Mouse (Mus musculus) intestine, embryonic 15.5 days (tissue): Measurements from ENCODE around the gene 5830473C10Rik. TPM values are rescaled to one million over a fixed set of nuclear protein-coding genes. Genes with fewer than 3 reads are reported as not detected.
"Not testable (repeated sequence)": the region's sequence is repeated elsewhere in the genome, so short reads cannot be mapped to it uniquely, and the experiment has no call there.

ENCODE experiments used
- ATAC-seq: fragments of 200-750 bp; cut with Nextera tagmentation; 2 replicates; pipeline ENCODE4 v1.8.0; 2017; ENCODE audit warnings: moderate TSS enrichment, moderate library complexity
- H3K27ac ChIP-seq: fragments of 300-500 bp; sonication (generic); 2 replicates; pipeline ENCODE4 v1.5.1; 2015; ENCODE audit warnings: mild to moderate bottlenecking, inconsistent platforms
- H3K27me3 ChIP-seq: fragments of 300-500 bp; sonication (generic); replicated peaks from 2 replicates; pipeline ENCODE4 v1.6.1; 2015; ENCODE audit warnings: inconsistent platforms
- H3K36me3 ChIP-seq: fragments of 300-500 bp; sonication (generic); 2 replicates; pipeline ENCODE4 v1.6.1; 2015; ENCODE audit warnings: inconsistent platforms
- H3K4me1 ChIP-seq: fragments of 300-500 bp; sonication (generic); replicated peaks from 2 replicates; pipeline ENCODE4 v1.6.1; 2015; ENCODE audit warnings: inconsistent platforms
- H3K4me2 ChIP-seq: fragments of 300-500 bp; sonication (generic); replicated peaks from 2 replicates; pipeline ENCODE4 v1.6.1; 2015; ENCODE audit warnings: mild to moderate bottlenecking, inconsistent platforms
- H3K4me3 ChIP-seq: fragments of 300-500 bp; sonication (generic); replicated peaks from 2 replicates; pipeline ENCODE4 v1.5.1; 2015; ENCODE audit warnings: inconsistent platforms
- H3K9ac ChIP-seq: fragments of 300-500 bp; sonication (generic); 2 replicates; pipeline ENCODE4 v1.6.1; 2015; ENCODE audit warnings: inconsistent platforms
- H3K9me3 ChIP-seq: fragments of 300-500 bp; sonication (generic); 2 replicates; pipeline ENCODE4 v1.6.1; 2016; ENCODE audit warnings: inconsistent platforms
- WGBS: fragments of 180-500 bp; shearing (Covaris S2); methylation state at CpG from one replicate; pipeline ENCODE4 v1.1.7; 2015; 5-methylcytosine and 5-hydroxymethylcytosine counted together
- polyA plus RNA-seq: library from polyadenylated mRNA; unstranded; fragments of >200 nt; fragmentation: Nextera tagmentation; extraction: Ambion mirVana; gene quantifications from 2 replicates; pipeline ENCODE4 v1.2.1, GENCODE M21; 2015

5830473C10Rik gene
- polyA plus RNA-seq, 1 experiment from 2014 or later: not detected

DNA sequence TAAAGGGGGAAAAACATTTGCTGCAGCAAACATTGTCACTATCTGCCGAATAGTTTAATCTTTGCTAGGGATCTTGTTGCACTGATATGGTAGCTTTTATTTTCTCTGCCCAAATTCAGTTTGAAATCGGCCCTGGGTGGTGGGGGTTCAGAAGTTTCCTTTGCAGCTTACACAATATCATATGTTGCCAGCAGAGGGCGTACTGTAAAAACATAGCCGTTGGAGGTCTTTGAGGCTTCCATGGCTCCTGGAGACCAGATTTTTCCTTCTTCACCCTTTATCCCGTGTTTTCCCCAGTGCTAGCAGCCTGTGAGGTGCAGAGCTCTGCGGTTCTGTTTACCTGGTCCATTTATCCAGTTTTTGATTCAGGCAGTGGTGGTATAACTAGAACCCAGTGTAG is 40.6 kb downstream of the 5830473C10Rik start:
- Histone ChIP-seq H3K4me2 (no peak overlapping the region), H3K36me3 (no peaks in the 10 kb centered on the region), H3K9ac (no peak overlapping the region), H3K4me1 (no peaks in the 10 kb centered on the region), H3K4me3 (no peak overlapping the region), H3K27me3 (no peaks in the 10 kb centered on the region), H3K27ac (no peak overlapping the region), H3K9me3 (no peaks in the 10 kb centered on the region)
- ATAC-seq: peak; percentile 41; the same call in 1 of the 2 replicates
- 19% methylated on average over 6 of the region's 6 CpGs for WGBS

GRCm38 (mm10) chr5:90603407-90603923 is 42.6 kb downstream of the 5830473C10Rik start:
- peak; percentile 79 for ATAC-seq
- H3K4me3 ChIP-seq: no peak overlapping the region
- 19% methylated on average over 13 of the region's 13 CpGs for WGBS
- peak overlapping the region; percentile 39 for H3K4me2 ChIP-seq
- no peak overlapping the region for H3K27ac ChIP-seq
- H3K27me3 ChIP-seq: no peaks in the 10 kb centered on the region
- 0 out of 2 replicates have a peak, but pooled peaks cover 2% of the 10 kb centered on the region for H3K4me1 ChIP-seq
- no peak overlapping the region for H3K9ac ChIP-seq
- H3K9me3 ChIP-seq: no peaks in the 10 kb centered on the region
- no peaks in the 10 kb centered on the region for H3K36me3 ChIP-seq

DNA sequence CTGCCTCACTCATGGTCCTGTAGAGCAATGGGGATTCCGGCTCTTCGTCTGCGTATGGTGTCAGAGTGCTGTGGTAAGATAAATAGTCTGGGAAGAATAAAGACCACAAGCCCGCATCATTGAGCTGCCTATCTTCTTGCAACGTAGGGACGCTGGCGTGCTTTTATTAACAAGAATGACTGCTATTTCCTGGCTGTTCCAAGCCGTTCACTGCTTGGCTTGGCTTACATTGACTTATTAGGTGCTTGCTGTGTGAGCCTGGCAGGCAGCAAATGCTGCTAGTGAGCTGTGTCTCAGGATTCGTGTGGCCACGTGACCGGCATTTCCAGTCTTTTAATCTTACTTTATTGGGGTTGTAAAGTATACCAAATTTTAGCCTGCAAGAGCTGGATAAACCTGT is 48.0 kb downstream of the 5830473C10Rik start:
- Histone ChIP-seq H3K9me3 (no peaks in the 10 kb centered on the region), H3K4me2 (no peak overlapping the region), H3K4me3 (no peak overlapping the region), H3K27ac (no peak overlapping the region), H3K9ac (no peak overlapping the region), H3K27me3 (no peaks in the 10 kb centered on the region), H3K4me1 (peaks cover 6% of the 10 kb centered on the region; the same call in 1 of the 2 replicates), H3K36me3 (no peaks in the 10 kb centered on the region)
- peak; percentile 80 for ATAC-seq
- WGBS: 26% methylated on average over 11 of the region's 11 CpGs

- Histone ChIP-seq H3K4me1 (peaks cover 6% of the 10 kb centered on the region; the same call in 1 of the 2 replicates), H3K4me3 (no peak overlapping the region), H3K9me3 (no peaks in the 10 kb centered on the region), H3K27ac (no peak overlapping the region), H3K27me3 (no peaks in the 10 kb centered on the region), H3K9ac (no peak overlapping the region), H3K4me2 (no peak overlapping the region), H3K36me3 (no peaks in the 10 kb centered on the region)
- ATAC-seq: no peak
- WGBS: 86% methylated on average over 3 of the region's 3 CpGs
Measured at GRCm38 (mm10) chr5:90611388-90611787, 50.5 kb downstream of the 5830473C10Rik start.

DNA sequence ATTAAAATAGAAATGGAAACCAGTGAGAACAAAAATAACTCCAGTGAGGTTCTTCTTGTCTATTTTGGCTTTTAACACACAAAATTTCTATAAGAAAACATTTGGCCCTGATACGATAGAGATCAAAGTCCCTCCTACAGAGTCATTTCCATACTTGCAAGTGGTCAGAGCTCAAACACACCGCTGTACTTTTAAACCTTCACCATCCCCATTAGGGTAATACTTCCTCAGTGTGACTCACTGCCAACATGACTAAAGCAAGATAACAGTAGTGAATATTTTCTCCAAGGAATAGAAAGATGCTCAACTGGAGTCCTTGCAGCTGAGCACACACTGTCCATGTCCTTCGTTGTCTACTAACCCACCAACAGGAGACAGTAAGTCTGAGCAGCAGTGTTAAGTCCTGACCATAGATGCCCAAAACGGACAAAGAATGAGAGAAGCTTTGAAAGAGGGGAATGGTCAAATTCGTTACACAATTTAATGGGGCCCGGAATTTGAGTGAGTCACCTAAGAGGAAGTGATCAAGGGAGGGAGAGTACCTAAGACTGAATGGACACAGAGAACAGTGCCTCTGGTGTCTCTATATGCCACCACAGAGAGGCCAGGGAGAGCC is 51.2 kb downstream of the 5830473C10Rik start:
- Histone ChIP-seq H3K9ac (no peak overlapping the region), H3K4me3 (no peak overlapping the region), H3K36me3 (no peaks in the 10 kb centered on the region), H3K27me3 (no peaks in the 10 kb centered on the region), H3K27ac (no peak overlapping the region), H3K4me2 (no peak overlapping the region), H3K9me3 (no peaks in the 10 kb centered on the region), H3K4me1 (peaks cover 6% of the 10 kb centered on the region; the same call in 1 of the 2 replicates)
- WGBS: 81% methylated on average over 6 of the region's 6 CpGs
- peak; percentile 73 for ATAC-seq

GRCm38 (mm10) chr5:90612751-90613150 is 51.8 kb downstream of the 5830473C10Rik start:
- peak; percentile 63 for ATAC-seq

DNA sequence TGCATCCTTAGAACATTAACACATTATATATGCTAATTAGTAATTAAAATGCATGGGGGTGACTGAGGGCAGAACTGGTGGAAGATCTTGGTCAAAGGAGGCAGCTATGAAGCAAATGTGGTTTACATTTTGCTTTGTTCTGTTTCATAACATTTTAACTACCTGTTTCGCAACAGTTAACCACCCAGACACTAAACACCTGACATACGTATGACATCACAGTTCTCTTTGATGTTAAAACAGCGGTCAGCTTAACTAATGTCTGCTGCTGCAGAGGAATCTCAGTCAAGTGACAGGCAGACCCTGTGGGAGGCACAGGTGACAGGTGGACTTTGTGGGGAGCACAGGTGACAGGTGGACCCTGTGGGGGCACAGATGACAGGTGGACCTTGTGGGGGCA is 57.0 kb downstream of the 5830473C10Rik start:
- Histone ChIP-seq H3K9ac (no peak overlapping the region), H3K4me3 (no peak overlapping the region), H3K9me3 (no peaks in the 10 kb centered on the region), H3K27ac (no peak overlapping the region), H3K36me3 (no peaks in the 10 kb centered on the region), H3K27me3 (no peaks in the 10 kb centered on the region), H3K4me2 (no peak overlapping the region), H3K4me1 (no peaks in the 10 kb centered on the region)
- ATAC-seq: peak; percentile 26; the same call in 1 of the 2 replicates
- WGBS: 74% methylated on average over 3 of the region's 3 CpGs

More at GRCm38 (mm10) chr5:90612751-90613150, 51.8 kb downstream of the 5830473C10Rik start:
- not testable (repeated sequence) for H3K4me2 ChIP-seq, H3K27ac ChIP-seq, H3K27me3 ChIP-seq, H3K9ac ChIP-seq, H3K4me3 ChIP-seq, H3K4me1 ChIP-seq, H3K9me3 ChIP-seq, H3K36me3 ChIP-seq
- 65% methylated on average over 1 of the region's 1 CpGs for WGBS

- Histone ChIP-seq H3K9me3 (no peaks in the 10 kb centered on the region), H3K27ac (no peak overlapping the region), H3K36me3 (no peaks in the 10 kb centered on the region), H3K27me3 (no peaks in the 10 kb centered on the region), H3K9ac (no peak overlapping the region), H3K4me1 (no peaks in the 10 kb centered on the region), H3K4me2 (no peak overlapping the region), H3K4me3 (no peak overlapping the region)
- WGBS: 93% methylated on average over 2 of the region's 2 CpGs
- ATAC-seq: no peak
Measured at GRCm38 (mm10) chr5:90621316-90621715, 60.4 kb downstream of the 5830473C10Rik start.

DNA sequence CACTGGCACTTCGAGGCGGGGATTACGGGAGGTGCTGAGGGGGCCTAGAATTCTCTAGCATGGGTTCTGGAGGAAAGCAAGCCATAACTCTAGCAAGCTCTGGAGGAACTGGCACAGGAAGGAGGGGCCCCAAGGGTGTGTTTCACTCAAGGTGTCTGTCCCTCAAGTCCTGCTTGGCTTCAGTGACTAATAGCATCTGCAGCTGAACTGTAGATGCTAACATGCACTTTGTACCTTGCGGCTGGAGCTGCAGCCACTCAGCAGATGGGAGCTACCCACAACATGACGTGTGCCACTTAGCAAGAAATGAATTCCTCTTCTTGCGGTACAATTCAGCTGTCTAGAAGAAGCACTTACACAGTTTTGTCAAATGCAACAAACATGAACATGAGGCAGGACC is 60.8 kb downstream of the 5830473C10Rik start:
- H3K4me3 ChIP-seq: no peak overlapping the region
- no peak overlapping the region for H3K27ac ChIP-seq
- no peaks in the 10 kb centered on the region for H3K27me3 ChIP-seq
- peak; percentile 96 for ATAC-seq
- H3K4me1 ChIP-seq: no peaks in the 10 kb centered on the region
- H3K4me2 ChIP-seq: no peak overlapping the region
- no peak overlapping the region for H3K9ac ChIP-seq
- 85% methylated on average over 6 of the region's 6 CpGs for WGBS
- H3K9me3 ChIP-seq: no peaks in the 10 kb centered on the region
- H3K36me3 ChIP-seq: no peaks in the 10 kb centered on the region

DNA sequence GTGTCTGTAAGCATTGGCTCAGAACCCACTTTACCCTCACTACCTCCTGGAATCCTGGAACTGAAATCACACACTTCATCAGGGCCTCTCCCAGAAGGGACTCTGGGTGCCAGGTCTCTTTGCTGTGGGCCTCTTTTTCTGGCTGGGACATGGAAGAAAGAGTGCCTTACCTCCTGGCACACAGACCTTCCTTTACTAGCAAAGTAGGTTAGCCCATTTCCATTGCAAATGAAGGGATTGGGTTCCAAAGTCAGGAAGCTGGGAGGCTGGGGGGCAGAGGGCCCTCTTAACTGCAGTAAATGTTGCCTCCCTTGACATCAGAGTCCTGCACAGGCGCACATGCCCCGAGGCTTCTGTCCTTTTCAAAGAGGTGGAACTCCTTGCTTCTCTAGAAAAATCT is 62.3 kb downstream of the 5830473C10Rik start:
- H3K9me3 ChIP-seq: no peaks in the 10 kb centered on the region
- H3K4me1 ChIP-seq: no peaks in the 10 kb centered on the region
- H3K4me2 ChIP-seq: no peak overlapping the region
- 91% methylated on average over 2 of the region's 2 CpGs for WGBS
- no peaks in the 10 kb centered on the region for H3K27me3 ChIP-seq
- no peaks in the 10 kb centered on the region for H3K36me3 ChIP-seq
- H3K4me3 ChIP-seq: no peak overlapping the region
- H3K27ac ChIP-seq: no peak overlapping the region
- no peak for ATAC-seq
- H3K9ac ChIP-seq: no peak overlapping the region

- Histone ChIP-seq H3K9ac (no peak overlapping the region), H3K27ac (no peak overlapping the region), H3K9me3 (no peaks in the 10 kb centered on the region), H3K36me3 (no peaks in the 10 kb centered on the region), H3K4me1 (no peaks in the 10 kb centered on the region), H3K27me3 (no peaks in the 10 kb centered on the region), H3K4me2 (no peak overlapping the region), H3K4me3 (no peak overlapping the region)
- WGBS: 77% methylated on average over 18 of the region's 18 CpGs
- ATAC-seq: no peak
Measured at GRCm38 (mm10) chr5:90624708-90625425, 64.0 kb downstream of the 5830473C10Rik start.

DNA sequence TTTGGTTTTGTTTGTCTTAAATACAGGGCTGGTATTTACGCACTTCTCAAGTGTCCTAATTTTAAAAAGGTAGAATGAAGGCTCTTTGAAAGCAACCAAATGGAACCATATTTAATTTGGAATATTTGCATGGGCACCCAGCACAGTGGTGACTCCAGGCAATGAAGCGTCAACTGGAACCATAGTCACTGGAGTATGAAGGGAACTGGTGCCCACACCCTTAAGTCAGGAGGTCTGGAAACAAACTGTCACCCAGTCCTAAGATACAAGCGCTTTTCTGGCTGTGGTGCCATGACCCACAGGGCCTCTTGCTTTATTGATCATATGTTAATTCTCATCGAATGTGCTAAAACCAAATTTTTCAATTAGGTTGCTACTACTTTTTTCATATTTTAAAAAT is 66.5 kb downstream of the 5830473C10Rik start:
- ATAC-seq: no peak
- Histone ChIP-seq H3K4me3 (no peak overlapping the region), H3K9me3 (no peaks in the 10 kb centered on the region), H3K9ac (no peak overlapping the region), H3K27ac (no peak overlapping the region), H3K36me3 (no peaks in the 10 kb centered on the region), H3K4me1 (no peaks in the 10 kb centered on the region), H3K27me3 (no peaks in the 10 kb centered on the region), H3K4me2 (no peak overlapping the region)
- WGBS: 93% methylated on average over 4 of the region's 4 CpGs
